11 mouse cellular contexts compared by ENCODE assay signal in the genomic region with DNA sequence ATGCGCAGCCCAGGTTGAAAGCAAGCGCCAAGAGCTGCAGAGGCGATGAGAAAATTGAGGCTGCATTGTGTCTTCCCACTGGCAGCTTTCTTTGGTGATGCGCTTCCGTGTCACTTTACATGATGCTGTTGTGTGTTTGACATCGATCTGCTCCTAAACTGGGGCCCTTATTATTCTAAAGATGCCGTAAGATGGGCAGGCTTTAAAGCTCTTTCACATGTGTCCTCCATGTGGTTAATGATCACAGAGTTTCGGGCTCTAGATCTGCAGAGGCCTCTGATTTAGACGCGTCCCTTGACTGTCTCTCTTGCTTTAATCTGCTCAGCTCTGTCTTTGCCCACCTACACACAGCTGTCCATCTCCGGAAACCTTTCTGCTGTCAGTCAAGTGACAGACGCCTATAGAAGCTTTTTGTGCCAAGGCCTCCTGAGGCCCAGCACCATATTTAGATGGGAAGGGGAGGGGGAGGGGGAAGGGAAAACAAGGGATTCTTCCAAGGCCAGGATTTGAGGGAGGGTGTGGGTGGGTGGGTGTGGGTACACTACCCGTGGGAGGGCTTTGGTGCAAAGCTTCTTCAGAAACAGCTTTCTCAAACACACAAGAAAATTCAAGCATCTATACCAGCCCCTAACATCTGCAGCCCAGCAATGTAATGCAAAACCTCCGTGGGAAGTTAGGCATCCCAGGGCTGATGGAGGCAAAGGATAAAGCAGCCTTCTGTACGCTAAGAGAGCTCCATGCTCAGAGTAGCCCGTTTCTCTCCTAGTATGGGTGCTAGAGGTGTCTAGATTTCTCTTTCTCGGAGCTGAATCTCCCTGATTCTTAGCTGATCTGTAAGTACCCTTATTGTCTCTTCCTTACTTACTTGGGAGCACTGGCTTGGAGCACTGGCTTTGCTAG. TPM values are rescaled to one million over a fixed set of nuclear protein-coding genes. Genes with fewer than 3 reads are reported as not detected.
DNase-seq lines count a peak whose midpoint lies in the region; ATAC-seq lines count a peak whose summit lies in the region.
"Had no signal": no experiment of that assay in that cellular context is flagged by ENCODE, and none has a peak within 500 bp of the region (broad histone marks: within the 10 kb centered on the region; RNA-seq: fewer than 3 reads in every experiment).

No protein-coding gene starts in this region.

- H3K36me3 ChIP-seq in limb, embryonic 11.5 days (ENCODE audit: control insufficient read depth, insufficient read depth, low read length), result no peaks in the 10 kb centered on the region
- H3K36me3 ChIP-seq: intestine, embryonic 15.5 days; limb, embryonic 15.5 days had no signal

- H3K27me3 ChIP-seq in limb, embryonic 11.5 days (ENCODE audit: control insufficient read depth, insufficient read depth, low read length), result no peaks in the 10 kb centered on the region
- H3K27me3 ChIP-seq: intestine, embryonic 15.5 days had no signal

- intact Hi-C loops in left cerebral cortex, postnatal 10 days (cut with DNase I), result loop anchor here (5.0 kb wide), 2 partner anchors 110 to 375 kb away; no protein-coding TSS in a partner anchor

- H3K9ac ChIP-seq in limb, embryonic 11.5 days (ENCODE audit: low read length), result no peak overlapping the region
- H3K9ac ChIP-seq: intestine, embryonic 15.5 days; limb, embryonic 15.5 days had no signal

- 21% methylated on average over 17 of the region's 17 CpGs for WGBS in limb, embryonic 11.5 days

- no peak overlapping the region for H3K4me3 ChIP-seq in limb, embryonic 11.5 days (ENCODE audit: low read depth, low read length)
- H3K4me3 ChIP-seq: intestine, embryonic 15.5 days; limb, embryonic 15.5 days had no signal

- H3K9me3 ChIP-seq in limb, embryonic 11.5 days (ENCODE audit: control insufficient read depth, low read length), result no peaks in the 10 kb centered on the region
- H3K9me3 ChIP-seq: intestine, embryonic 15.5 days; limb, embryonic 15.5 days had no signal

- peak overlapping the region; percentile 28; the same call in 1 of the 2 replicates for H3K4me2 ChIP-seq in limb, embryonic 11.5 days (ENCODE audit: low read depth, severe bottlenecking)
- H3K4me2 ChIP-seq: intestine, embryonic 15.5 days; limb, embryonic 15.5 days had no signal

- no peak overlapping the region for H3K27ac ChIP-seq in limb, embryonic 11.5 days (replicated peaks; ENCODE audit: low read depth, low read length)
- H3K27ac ChIP-seq: intestine, embryonic 15.5 days; limb, embryonic 15.5 days; macrophage had no signal

- H3K4me1 ChIP-seq in limb, embryonic 11.5 days (ENCODE audit: control insufficient read depth, insufficient read depth, low read length), result peaks cover 5% of the 10 kb centered on the region; the same call in 1 of the 2 replicates
- H3K4me1 ChIP-seq: intestine, embryonic 15.5 days; limb, embryonic 15.5 days had no signal

- ATAC-seq in frontal cortex, adult (ENCODE audit: low TSS enrichment), result peak; percentile 83
- no peak for ATAC-seq in limb, embryonic 11.5 days (ENCODE audit: insufficient number of reproducible peaks, low FRiP score, low TSS enrichment, low read depth)
- ATAC-seq: intestine, embryonic 15.5 days had no signal

- no peak for DNase-seq in frontal cortex, postnatal 14 days (ENCODE audit: low spot score in 2 of 2)
- peak; percentile 54 for DNase-seq in retina, postnatal 1 day
- no peak for DNase-seq in retina, embryonic 14.5 days (ENCODE audit: low spot score)
- DNase-seq in limb, embryonic 11.5 days (ENCODE audit: low spot score), result no peak
- DNase-seq in adrenal gland, postnatal 14 days, result no peak
- no peak for DNase-seq in frontal cortex, postnatal 25 days (ENCODE audit: low spot score in 2 of 2)
- DNase-seq in left cerebral cortex, postnatal 10 days (ENCODE audit: extremely low spot score in 1 of 2, low spot score in 2 of 2), result no peak

RNA-seq across cellular contexts. Expression of a gene that starts 7.0 kb away (rescaled TPM):
- 41.9 and 52.3 TPM in 2 replicates for polyA plus RNA-seq in limb, embryonic 11.5 days (2014; fragmentation: Nextera tagmentation; extraction: Ambion mirVana)
- 3.9 and 4.1 TPM in 2 replicates for total RNA-seq in adrenal gland, postnatal 14 days (2021)
- 100 to 1,000 TPM; 215 to 239 TPM for total RNA-seq in left cerebral cortex, postnatal 10 days (2021)
- polyA plus RNA-seq: macrophage had no signal

Comparison
In these comparisons a context has a peak if more than half of its experiments do, and no peak if none do; other contexts are left out.
1. RNA of a gene that starts 7.0 kb away (total RNA-seq): 215 to 239 TPM in left cerebral cortex, postnatal 10 days; 3.9 to 4.1 TPM in adrenal gland, postnatal 14 days; every median in the first group is over 10 times any median in the second.